Mouse (Mus musculus) gastrocnemius, postnatal 36 days (tissue): ENCODE data around the gene Parp11. TPM values are rescaled to one million over a fixed set of nuclear protein-coding genes. Genes with fewer than 3 reads are reported as not detected.
A peak's percentile ranks its signal among the peaks of the same experiment; 100 is the strongest.
"Not testable (repeated sequence)": the region's sequence is repeated elsewhere in the genome, so short reads cannot be mapped to it uniquely, and the experiment has no call there.

ENCODE experiments used
- DNase-seq, 2 experiments: peaks; one replicate each; pipeline ENCODE4 v3.0.0; 2022
- intact Hi-C: fragments of 180-260 bp; cut with DNase I; formaldehyde crosslinking; loops from one replicate; pipeline ENCODE4 v1.15.1; 2025
- total RNA-seq, 2 experiments: library from RNA; stranded (reverse); gene quantifications; 2 replicates each; pipeline ENCODE4 v1.2.3; 2021

Parp11 gene
- total RNA-seq, 2 experiments from 2014 or later = 4.2 to 4.8 TPM

DNA sequence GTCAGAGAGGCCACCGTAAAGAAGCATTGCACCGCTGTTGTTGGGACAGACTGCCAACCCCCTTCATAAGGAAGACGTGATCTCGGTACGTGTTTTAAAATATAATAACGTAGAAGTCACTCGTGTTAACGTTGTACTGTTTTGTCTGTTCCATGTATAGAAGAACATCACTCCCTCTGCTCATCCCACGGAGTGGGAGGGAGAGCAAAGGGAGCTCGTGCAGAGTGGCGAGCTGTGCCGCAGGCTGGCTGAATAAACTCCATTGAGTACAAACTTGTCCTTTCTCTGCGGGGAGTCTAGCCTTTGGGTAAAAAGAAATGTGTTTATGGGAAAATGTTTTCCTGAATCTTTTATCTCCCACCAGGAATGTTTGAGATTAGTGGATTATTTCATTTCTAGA is 47.1 kb downstream of the Parp11 start:
- DNase-seq = no peak
- intact Hi-C loops = no loop called here

GRCm38 (mm10) chr6:127494357-127494756 is 47.7 kb downstream of the Parp11 start:
- intact Hi-C loops = no loop called here
- no peak for DNase-seq

- intact Hi-C loops = no loop called here
- DNase-seq = no peak
Observed at GRCm38 (mm10) chr6:127495251-127495650, 48.6 kb downstream of the Parp11 start.

DNA sequence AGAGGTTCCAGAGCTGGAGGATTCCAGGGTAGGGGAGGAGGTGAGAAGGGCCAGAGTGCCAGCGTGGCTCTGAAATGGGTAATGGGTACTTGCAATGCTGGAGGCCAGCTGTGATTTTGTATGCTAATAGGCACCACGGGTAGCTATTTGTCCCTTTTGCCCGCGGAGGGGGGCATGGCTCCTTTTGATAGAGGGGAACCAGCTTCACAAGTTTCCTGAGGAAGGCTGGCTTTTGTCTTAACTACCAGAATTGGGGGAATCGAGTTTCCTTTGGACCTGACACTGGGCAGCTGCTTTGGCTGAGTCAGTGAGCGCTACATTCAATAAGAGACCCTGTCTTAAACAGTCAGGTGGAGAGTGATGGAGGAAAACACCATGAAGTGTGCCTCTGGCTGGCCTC is 49.2 kb downstream of the Parp11 start:
- DNase-seq = no peak
- intact Hi-C loops = no loop called here

DNA sequence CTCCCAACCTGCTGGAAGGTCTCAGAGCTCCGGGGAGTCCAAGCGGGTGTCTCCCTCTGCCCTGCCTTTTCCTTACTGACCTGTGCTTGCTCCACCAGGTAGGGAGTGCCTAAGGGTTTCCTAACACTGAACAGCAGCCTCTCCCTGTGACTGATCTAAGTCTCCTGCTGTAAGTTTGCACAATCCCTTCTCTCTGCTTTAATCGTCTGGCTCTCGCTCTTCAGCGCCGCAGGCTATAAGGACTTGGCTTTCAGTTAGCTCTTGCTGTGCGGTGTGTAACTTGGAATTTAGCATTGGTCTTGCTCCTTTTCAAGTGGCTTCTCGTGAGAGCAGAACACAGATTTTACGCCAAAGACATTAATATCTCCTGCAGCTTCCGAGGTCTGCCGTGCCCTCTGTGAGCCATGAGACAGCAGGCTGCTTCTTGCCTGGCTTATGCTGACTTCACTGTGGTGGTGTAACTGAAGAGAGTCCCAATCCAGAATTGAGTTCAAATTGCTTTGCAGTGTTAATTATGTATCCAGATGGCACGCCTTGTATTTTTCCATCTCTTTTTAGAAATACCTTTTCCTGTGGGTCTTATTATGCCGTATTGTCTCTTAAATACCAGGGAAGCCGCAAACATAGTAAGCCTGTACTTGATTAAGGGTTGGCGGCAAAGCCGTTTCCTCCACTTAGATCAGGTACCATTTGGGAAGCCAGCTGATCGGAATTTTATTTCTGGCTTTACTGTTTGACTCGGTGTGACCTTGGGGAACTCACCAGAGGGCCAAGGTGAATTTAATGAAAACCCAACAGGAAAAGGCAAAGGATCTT is 50.4 kb downstream of the Parp11 start:
- intact Hi-C loops = no loop called here
- DNase-seq = no peak

GRCm38 (mm10) chr6:127500119-127500518 is 53.5 kb downstream of the Parp11 start:
- intact Hi-C loops = no loop called here
- DNase-seq = no peak

DNA sequence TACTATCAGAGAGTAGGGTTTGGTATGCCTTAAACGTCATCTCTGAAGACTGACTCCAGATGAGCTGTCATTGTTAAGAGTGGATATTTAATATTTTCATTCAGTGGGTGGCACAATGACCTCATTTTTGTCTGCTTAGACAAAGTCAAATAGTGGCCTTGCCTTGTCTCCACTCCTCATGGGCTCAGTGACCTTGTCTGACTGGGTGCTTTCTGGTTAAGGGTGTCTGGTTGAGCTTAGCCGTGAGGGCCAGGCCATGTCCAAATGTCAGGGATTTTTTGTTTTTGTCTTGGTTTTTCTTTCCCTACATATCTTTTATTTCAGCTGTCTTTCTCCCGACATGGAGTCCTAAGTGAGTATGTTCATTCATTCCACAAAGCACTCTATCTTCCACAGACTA is 54.2 kb downstream of the Parp11 start:
- DNase-seq = no peak
- intact Hi-C loops = no loop called here

GRCm38 (mm10) chr6:127502530-127502929 is 55.9 kb downstream of the Parp11 start:
- intact Hi-C loops = no loop called here

GRCm38 (mm10) chr6:127513776-127514175 is 67.1 kb downstream of the Parp11 start:
- DNase-seq, intact Hi-C loops: not testable (repeated sequence)

More at GRCm38 (mm10) chr6:127502530-127502929, 55.9 kb downstream of the Parp11 start:
- DNase-seq = no peak

- intact Hi-C loops = no loop called here
- no peak for DNase-seq
Observed at GRCm38 (mm10) chr6:127521176-127521575, 74.5 kb downstream of the Parp11 start.

GRCm38 (mm10) chr6:127522326-127522725 is 75.7 kb downstream of the Parp11 start:
- no peak for DNase-seq
- intact Hi-C loops = no loop called here

- intact Hi-C loops = no loop called here
- DNase-seq = peak in 1 of 2 experiments; percentile 24
Observed at GRCm38 (mm10) chr6:127524442-127524841, 77.8 kb downstream of the Parp11 start.

- DNase-seq = no peak
- intact Hi-C loops = no loop called here
Observed at GRCm38 (mm10) chr6:127528625-127529024, 82.0 kb downstream of the Parp11 start.

- DNase-seq = peak; percentile 58 to 63
- intact Hi-C loops = no loop called here
Observed at GRCm38 (mm10) chr6:127529451-127529850, 82.8 kb downstream of the Parp11 start.

- intact Hi-C loops = no loop called here
Observed at GRCm38 (mm10) chr6:127530206-127530605, 83.6 kb downstream of the Parp11 start.

GRCm38 (mm10) chr6:127531412-127532205 is 85.0 kb downstream of the Parp11 start:
- intact Hi-C loops = no loop called here
- no peak for DNase-seq

More at GRCm38 (mm10) chr6:127530206-127530605, 83.6 kb downstream of the Parp11 start:
- no peak for DNase-seq

DNA sequence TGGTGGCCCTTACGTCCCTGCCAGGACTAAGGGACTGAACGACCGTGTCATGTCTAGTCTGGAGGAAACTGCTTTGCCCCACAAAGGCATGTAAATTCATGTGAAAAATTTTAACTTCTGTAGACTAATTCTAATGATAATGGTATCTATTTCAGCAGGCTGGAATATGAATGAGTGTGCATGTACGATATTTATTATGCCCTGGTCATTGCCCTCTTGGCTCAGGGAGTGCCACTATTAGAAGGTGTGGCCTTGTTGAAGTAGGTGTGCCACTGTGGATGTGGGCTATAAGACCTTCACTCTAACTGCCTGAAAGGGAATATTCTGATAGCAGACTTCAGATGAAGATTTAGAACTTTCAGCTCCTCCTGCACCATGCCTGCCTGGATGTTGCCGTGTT is 85.7 kb downstream of the Parp11 start:
- DNase-seq = no peak
- intact Hi-C loops = no loop called here

DNA sequence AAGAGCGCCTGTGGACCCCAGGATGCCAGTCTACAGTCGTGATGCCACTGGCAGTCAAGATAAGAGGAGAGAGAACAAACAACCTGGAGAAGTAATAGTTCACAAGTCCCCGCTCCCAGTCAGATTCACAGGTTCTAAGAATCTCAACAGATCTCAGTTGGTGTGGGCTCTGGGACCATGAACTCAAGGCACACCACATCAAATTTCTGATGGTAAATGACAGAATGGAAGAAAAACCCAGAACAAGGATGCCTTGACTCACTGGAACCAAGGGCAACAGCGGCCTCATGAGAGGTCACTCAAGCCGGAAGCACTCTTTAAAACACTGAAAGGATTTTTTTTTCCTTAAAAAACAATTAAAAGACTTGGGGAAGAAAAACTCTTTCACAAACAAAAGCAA is 87.1 kb downstream of the Parp11 start:
- intact Hi-C loops = no loop called here
- DNase-seq = no peak

GRCm38 (mm10) chr6:127537035-127537434 is 90.4 kb downstream of the Parp11 start:
- intact Hi-C loops = no loop called here
- no peak for DNase-seq

- intact Hi-C loops = no loop called here
Observed at GRCm38 (mm10) chr6:127538118-127538517, 91.5 kb downstream of the Parp11 start.

GRCm38 (mm10) chr6:127539226-127539625 is 92.6 kb downstream of the Parp11 start:
- intact Hi-C loops = no loop called here
- no peak for DNase-seq

More at GRCm38 (mm10) chr6:127538118-127538517, 91.5 kb downstream of the Parp11 start:
- DNase-seq = no peak
